Comparison of ENCODE assay signal across 8 mouse cellular contexts in the genomic region with DNA sequence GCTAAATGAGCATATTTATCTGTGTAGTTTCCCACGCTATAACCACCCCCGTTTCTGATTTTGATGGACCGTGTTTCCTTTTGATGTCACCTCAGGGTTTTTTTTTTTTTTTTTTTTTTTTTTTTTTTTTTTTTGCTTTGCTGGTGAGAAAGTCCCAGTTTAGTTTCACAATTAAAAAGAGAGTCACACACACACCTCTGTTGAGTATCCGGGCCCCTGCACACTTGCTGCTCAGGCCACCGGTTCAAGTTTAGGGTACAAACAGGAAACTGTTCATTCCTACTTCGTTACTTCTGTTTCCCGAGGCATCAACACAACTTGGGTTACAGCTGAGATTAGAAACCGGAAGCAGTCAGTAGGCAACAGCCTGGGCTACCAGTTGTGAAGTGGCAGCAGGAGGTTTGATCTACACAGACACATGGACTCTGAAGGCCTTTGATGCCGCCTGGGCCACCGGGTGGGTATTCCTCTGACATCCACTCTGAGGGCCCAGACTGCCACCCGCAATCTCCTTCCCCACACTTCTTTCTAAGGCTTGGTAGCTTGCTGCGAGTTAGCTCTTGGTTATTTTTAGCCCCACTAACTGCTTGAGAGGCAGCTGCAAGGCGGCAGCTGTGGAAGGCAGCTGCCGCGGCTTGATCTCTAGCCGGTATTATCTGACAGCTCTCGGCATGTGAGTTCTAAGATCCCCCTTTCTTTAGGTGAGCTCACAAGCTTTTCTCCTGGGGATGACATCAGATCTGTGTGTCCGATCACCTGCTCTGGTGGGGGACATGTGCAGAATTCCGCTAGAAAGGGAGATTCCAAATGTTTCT. TPM values are rescaled to one million over a fixed set of nuclear protein-coding genes. Genes with fewer than 3 reads are reported as not detected.
DNase-seq lines count a peak whose midpoint lies in the region; ATAC-seq and TF ChIP-seq lines count a peak whose summit lies in the region.
"Had no signal": no experiment of that assay in that cellular context is flagged by ENCODE, and none has a peak within 500 bp of the region (broad histone marks: within the 10 kb centered on the region; RNA-seq: fewer than 3 reads in every experiment).

No protein-coding gene starts in this region.

- no peak overlapping the region for H3K27ac ChIP-seq in MEL (ENCODE audit: control insufficient read depth, low read depth, low read length)
- H3K27ac ChIP-seq: stomach, embryonic 15.5 days had no signal

- no peaks in the 10 kb centered on the region for H3K4me1 ChIP-seq in MEL (ENCODE audit: control insufficient read depth in 1 of 2, insufficient read depth in 2 of 2, low read length in 2 of 2)

- H3K27me3 ChIP-seq in MEL (ENCODE audit: control insufficient read depth in 1 of 2, insufficient read depth in 2 of 2, low read length in 2 of 2) = no peaks in the 10 kb centered on the region
- H3K27me3 ChIP-seq: stomach, embryonic 15.5 days had no signal

- no peak for TF ChIP-seq CTCF in MEL (IDR thresholded peaks at IDR 0.05 in 2 of 3, conservative IDR thresholded peaks at IDR 0.05 in 1 of 3; ENCODE audit: control insufficient read depth in 1 of 3, insufficient read depth in 1 of 3, low read depth in 2 of 3, low read length in 3 of 3, poor library complexity in 1 of 3, severe bottlenecking in 1 of 3)

- TF ChIP-seq EP300 in MEL (IDR thresholded peaks at IDR 0.05; ENCODE audit: low read depth in 1 of 2, low read length in 2 of 2) = no peak

- no peaks in the 10 kb centered on the region for H3K79me2 ChIP-seq in MEL (ENCODE audit: control insufficient read depth, insufficient read depth, low read length, poor library complexity)

- TF ChIP-seq RAD21 in MEL (IDR thresholded peaks at IDR 0.05; ENCODE audit: low read depth, low read length) = no peak

- no peak for ATAC-seq in erythroblast, adult 5-6 weeks (replicated peaks; ENCODE audit: low FRiP score, poor library complexity, severe bottlenecking)

- H3K36me3 ChIP-seq in MEL (ENCODE audit: control insufficient read depth in 1 of 2, insufficient read depth in 2 of 2, low read length in 2 of 2) = no peaks in the 10 kb centered on the region
- H3K36me3 ChIP-seq: stomach, embryonic 15.5 days had no signal

- TF ChIP-seq POLR2A in MEL (IDR thresholded peaks at IDR 0.05; ENCODE audit: control insufficient read depth in 1 of 2, insufficient read depth in 1 of 2, low read depth in 1 of 2, low read length in 2 of 2, poor library complexity in 1 of 2) = no peak

- H3K9me3 ChIP-seq in MEL (replicated peaks; ENCODE audit: insufficient read depth, low read length) = no peaks in the 10 kb centered on the region
- H3K9me3 ChIP-seq: stomach, embryonic 15.5 days had no signal

- H3K4me3 ChIP-seq in MEL (ENCODE audit: control insufficient read depth in 1 of 2, insufficient read depth in 1 of 2, low read depth in 2 of 2, low read length in 2 of 2) = no peak overlapping the region
- H3K4me3 ChIP-seq: stomach, embryonic 15.5 days had no signal

- DNase-seq in CD4-positive helper T cell, adult 2 months (ENCODE audit: low read depth, low spot score) = peak; percentile 86
- no peak for DNase-seq in MEL (ENCODE audit: low read depth, low spot score)
- peak; percentile 25 to 41 for DNase-seq in heart, adult 9 months (ENCODE audit: low spot score in 2 of 2)
- peak; percentile 53 for DNase-seq in lung, postnatal 25 days (ENCODE audit: low spot score)
- peak; percentile 65 for DNase-seq in skeletal muscle tissue, adult 2 months (ENCODE audit: low read depth, low spot score)
- DNase-seq in adipocyte (ENCODE audit: low spot score) = no peak

- H3K9ac ChIP-seq in MEL (ENCODE audit: control insufficient read depth, low read depth, low read length, poor library complexity, severe bottlenecking) = no peak overlapping the region
- H3K9ac ChIP-seq: stomach, embryonic 15.5 days had no signal

TF ChIP-seq in MEL, 35 proteins besides CTCF, POLR2A, EP300 and RAD21:
- TF ChIP-seq POLR2AphosphoS5 (IDR thresholded peaks at IDR 0.05; ENCODE audit: borderline replicate concordance, low read depth, low read length) (no peak), MXI1 (IDR thresholded peaks at IDR 0.05; ENCODE audit: low read depth, low read length) (no peak), JUND (IDR thresholded peaks at IDR 0.05; ENCODE audit: low read depth, low read length) (no peak), MAFK (IDR thresholded peaks at IDR 0.05; ENCODE audit: borderline replicate concordance, low read depth, low read length) (no peak), ZNF384 (IDR thresholded peaks at IDR 0.05; ENCODE audit: low read depth, low read length) (peak; percentile 57), ZC3H11A (IDR thresholded peaks at IDR 0.05; ENCODE audit: low read depth, low read length) (no peak)

RNA-seq across cellular contexts. Expression of gene Cdk5r1, which starts 31.7 kb away (rescaled TPM):
- 0.88 and 1.2 TPM in 2 replicates for total RNA-seq in MEL (2012; rRNA removed)
- polyA plus RNA-seq in MEL (2012; ENCODE audit: insufficient read depth in 1 of 2, insufficient read length in 2 of 2, low read depth in 1 of 2, low replicate concordance in 2 of 2, missing spikeins in 1 of 2) = 1 to 10 TPM in 1 of 2 experiments, not detected in 1; 1.1 TPM
- total RNA-seq in erythroblast, adult 5-6 weeks (2015; ENCODE audit: low replicate concordance) = 0.19 and 1.3 TPM in 2 replicates
- total RNA-seq in erythroblast, adult 5-6 weeks (2017; ENCODE audit: low replicate concordance) = 1.3 and 1.7 TPM in 2 replicates

Comparison
In these comparisons a context has a peak if more than half of its experiments do, and no peak if none do; other contexts are left out.
1. DNase-seq: peak in CD4-positive helper T cell, adult 2 months (single experiment), heart, adult 9 months (2 of 2), lung, postnatal 25 days (single experiment) and skeletal muscle tissue, adult 2 months (single experiment); none in MEL (single experiment) and adipocyte (single experiment).